Mouse (Mus musculus) spleen, adult 2 months (tissue): ENCODE measurements around the gene Ifit3b. TPM values are rescaled to one million over a fixed set of nuclear protein-coding genes. Genes with fewer than 3 reads are reported as not detected.
A peak's percentile ranks its signal among the peaks of the same experiment; 100 is the strongest.
"Not testable (repeated sequence)": the region's sequence is repeated elsewhere in the genome, so short reads cannot be mapped to it uniquely, and the experiment has no call there.

Source experiments
- DNase-seq, 2 experiments: peaks; one replicate each; pipeline versions ENCODE4 v3.0.0 to v3.0.0-alpha.2; 2012 to 2021; ENCODE audit warnings: low spot score in 2 of 2, low read depth in 1 of 2
- H3K27ac ChIP-seq: fragments of 200-500 bp; 2 replicates; pipeline ENCODE4 v1.5.1; 2012; ENCODE audit warnings: low read length, inconsistent platforms; ENCODE audit not compliant: insufficient read depth
- H3K27me3 ChIP-seq: fragments of 200-500 bp; 2 replicates; pipeline ENCODE4 v1.6.1; 2012; ENCODE audit warnings: mild to moderate bottlenecking, moderate library complexity, low read length, inconsistent platforms; ENCODE audit not compliant: control insufficient read depth, insufficient read depth
- H3K36me3 ChIP-seq: fragments of 200-500 bp; 2 replicates; pipeline ENCODE4 v1.6.1; 2012; ENCODE audit warnings: mild to moderate bottlenecking, low read length, inconsistent platforms; ENCODE audit not compliant: control insufficient read depth, insufficient read depth
- H3K4me1 ChIP-seq: fragments of 200-500 bp; 2 replicates; pipeline ENCODE4 v1.6.1; 2011; ENCODE audit warnings: inconsistent platforms; ENCODE audit not compliant: control insufficient read depth, insufficient read depth, insufficient read length
- H3K4me3 ChIP-seq: fragments of 200-500 bp; 2 replicates; pipeline ENCODE4 v1.5.1; 2011; ENCODE audit warnings: mild to moderate bottlenecking, inconsistent platforms; ENCODE audit not compliant: insufficient read depth, insufficient read length; ENCODE audit errors: extremely low read depth
- CTCF ChIP-seq: fragments of 200-500 bp; IDR thresholded peaks from 2 replicates; pipeline ENCODE4 v1.5.1; 2011; ENCODE audit warnings: mild to moderate bottlenecking, inconsistent platforms; ENCODE audit not compliant: insufficient read depth, insufficient read length, insufficient replicate concordance; ENCODE audit errors: extremely low read depth
- POLR2A ChIP-seq: fragments of 200-500 bp; IDR thresholded peaks from 2 replicates; pipeline ENCODE4 v1.6.1; 2011; ENCODE audit warnings: low read depth, low read length, inconsistent platforms
- WGBS: fragments of 180-500 bp; shearing (Covaris S2); methylation state at CpG from one replicate; pipeline ENCODE4 v1.1.7; 2018; 5-methylcytosine and 5-hydroxymethylcytosine counted together
- polyA plus RNA-seq: library from polyadenylated mRNA; depleted of rRNA; stranded (reverse); fragments of >200 nt; gene quantifications from 2 replicates; pipeline ENCODE4 v1.2.3, GENCODE M21; 2012

Gene Ifit3b
- polyA plus RNA-seq, 1 experiment, result 0.70 TPM

- Histone ChIP-seq H3K4me3 (peak within 1 kb of the TSS; percentile 55), H3K27ac (peak within 1 kb of the TSS; percentile 54), H3K4me1 (peaks cover 6% of the 10 kb centered on the region; the same call in 1 of the 2 replicates), H3K27me3 (no peaks in the 10 kb centered on the region), H3K36me3 (no peaks in the 10 kb centered on the region)
- peak; percentile 28 to 63 for DNase-seq
- WGBS, result 4% methylated on average over 4 of the region's 4 CpGs
- TF ChIP-seq CTCF, result no peak
- TF ChIP-seq POLR2A, result peak; percentile 29; the same call in 1 of the 2 replicates
Measured at GRCm38 (mm10) chr19:34640623-34641022, 32.9 kb downstream of the Ifit3b start, which contains the start of the genes Ifit1bl2 and Ifit1. Gene Ifit1bl2 (minus strand): TSS chr19:34640743. Gene Ifit1 (plus strand): TSS chr19:34640871.

GRCm38 (mm10) chr19:34642616-34643015 is 34.8 kb downstream of the Ifit3b start:
- Histone ChIP-seq H3K4me1 (peaks cover 6% of the 10 kb centered on the region; the same call in 1 of the 2 replicates), H3K36me3 (no peaks in the 10 kb centered on the region), H3K4me3 (no peak overlapping the region), H3K27ac (no peak overlapping the region), H3K27me3 (no peaks in the 10 kb centered on the region)
- WGBS, result 88% methylated on average over 5 of the region's 5 CpGs
- no peak for TF ChIP-seq CTCF
- no peak for TF ChIP-seq POLR2A
- DNase-seq, result no peak

- H3K4me3 ChIP-seq, H3K36me3 ChIP-seq, H3K27ac ChIP-seq, H3K27me3 ChIP-seq, H3K4me1 ChIP-seq, DNase-seq: not testable (repeated sequence)
- 94% methylated on average over 8 of the region's 8 CpGs for WGBS
Measured at GRCm38 (mm10) chr19:34647630-34648029, 39.9 kb downstream of the Ifit3b start.

- Histone ChIP-seq H3K4me1 (no peaks in the 10 kb centered on the region), H3K27ac (no peak overlapping the region), H3K4me3 (no peak overlapping the region), H3K36me3 (no peaks in the 10 kb centered on the region), H3K27me3 (no peaks in the 10 kb centered on the region)
- WGBS, result 68% methylated on average over 3 of the region's 3 CpGs
- DNase-seq, result no peak
- no peak for TF ChIP-seq CTCF
Measured at GRCm38 (mm10) chr19:34650276-34650675, 42.5 kb downstream of the Ifit3b start.

GRCm38 (mm10) chr19:34650997-34651396 is 43.2 kb downstream of the Ifit3b start:
- H3K27ac ChIP-seq, result no peak overlapping the region
- 87% methylated on average over 6 of the region's 6 CpGs for WGBS
- TF ChIP-seq CTCF (no peak), POLR2A (no peak)
- H3K27me3 ChIP-seq, result no peaks in the 10 kb centered on the region
- H3K4me3 ChIP-seq, result no peak overlapping the region
- no peak for DNase-seq
- H3K4me1 ChIP-seq, result no peaks in the 10 kb centered on the region
- H3K36me3 ChIP-seq, result no peaks in the 10 kb centered on the region

- no peaks in the 10 kb centered on the region for H3K36me3 ChIP-seq
- H3K27me3 ChIP-seq, result no peaks in the 10 kb centered on the region
- DNase-seq, result no peak
- no peaks in the 10 kb centered on the region for H3K4me1 ChIP-seq
- WGBS, result 92% methylated on average over 10 of the region's 10 CpGs
- H3K4me3 ChIP-seq, result no peak overlapping the region
- no peak overlapping the region for H3K27ac ChIP-seq
- TF ChIP-seq CTCF, result no peak
- TF ChIP-seq POLR2A, result no peak
Measured at GRCm38 (mm10) chr19:34655227-34655805, 47.5 kb downstream of the Ifit3b start.

- no peak for DNase-seq
- Histone ChIP-seq H3K27me3 (no peaks in the 10 kb centered on the region), H3K4me3 (no peak overlapping the region), H3K36me3 (no peaks in the 10 kb centered on the region), H3K4me1 (no peaks in the 10 kb centered on the region), H3K27ac (peak overlapping the region; percentile 11; the same call in 1 of the 2 replicates)
- WGBS, result 49% methylated on average over 2 of the region's 2 CpGs
- TF ChIP-seq CTCF (no peak), POLR2A (no peak)
Measured at GRCm38 (mm10) chr19:34656511-34657298, 48.9 kb downstream of the Ifit3b start.
